Mouse (Mus musculus) adrenal gland, postnatal 14 days (tissue): ENCODE results near the gene Gm49388. TPM values are rescaled to one million over a fixed set of nuclear protein-coding genes. Genes with fewer than 3 reads are reported as not detected.

Experiments
- DNase-seq: peaks from one replicate; pipeline ENCODE4 v3.0.0; 2021; ENCODE audit warnings: mixed read lengths
- total RNA-seq: library from RNA; stranded (reverse); gene quantifications from 2 replicates; pipeline ENCODE4 v1.2.3, GENCODE M21; 2021

Gene Gm49388
- total RNA-seq, 1 experiment from 2014 or later, result 0.44 TPM

DNA sequence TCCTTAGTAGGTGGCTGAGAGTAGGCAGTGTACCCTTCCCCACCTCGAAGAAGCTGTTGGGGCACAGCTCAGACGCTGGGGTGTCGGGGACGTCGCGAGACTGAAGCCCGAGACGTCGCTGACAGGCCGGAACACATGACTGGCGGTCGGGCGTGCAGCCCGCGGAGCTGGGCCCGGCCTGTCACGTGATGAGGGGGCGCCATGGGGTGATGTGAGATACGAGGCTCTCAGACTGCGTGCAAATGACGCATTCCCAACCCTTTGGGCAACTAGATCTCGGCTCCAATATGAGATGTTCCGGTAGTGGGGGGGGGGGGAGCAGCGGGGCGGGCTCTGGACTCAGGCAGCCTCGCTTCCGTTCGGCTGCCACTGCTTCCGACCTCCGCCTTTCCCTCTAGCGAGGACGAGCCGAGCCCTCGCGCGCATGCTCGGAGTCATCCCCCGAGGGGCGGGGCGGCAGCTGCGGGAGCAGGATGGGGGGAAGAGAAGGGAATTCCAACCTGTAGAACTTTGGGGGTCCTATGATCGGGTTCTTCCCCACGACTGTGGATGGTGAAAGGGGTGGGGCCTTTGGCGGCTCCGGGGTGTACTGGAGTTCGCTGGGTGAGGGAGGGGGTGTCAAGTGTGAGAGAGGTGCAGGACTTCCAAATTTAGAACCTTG, 56.1 kb downstream of the Gm49388 start:
- DNase-seq, result peak; percentile 97

DNA sequence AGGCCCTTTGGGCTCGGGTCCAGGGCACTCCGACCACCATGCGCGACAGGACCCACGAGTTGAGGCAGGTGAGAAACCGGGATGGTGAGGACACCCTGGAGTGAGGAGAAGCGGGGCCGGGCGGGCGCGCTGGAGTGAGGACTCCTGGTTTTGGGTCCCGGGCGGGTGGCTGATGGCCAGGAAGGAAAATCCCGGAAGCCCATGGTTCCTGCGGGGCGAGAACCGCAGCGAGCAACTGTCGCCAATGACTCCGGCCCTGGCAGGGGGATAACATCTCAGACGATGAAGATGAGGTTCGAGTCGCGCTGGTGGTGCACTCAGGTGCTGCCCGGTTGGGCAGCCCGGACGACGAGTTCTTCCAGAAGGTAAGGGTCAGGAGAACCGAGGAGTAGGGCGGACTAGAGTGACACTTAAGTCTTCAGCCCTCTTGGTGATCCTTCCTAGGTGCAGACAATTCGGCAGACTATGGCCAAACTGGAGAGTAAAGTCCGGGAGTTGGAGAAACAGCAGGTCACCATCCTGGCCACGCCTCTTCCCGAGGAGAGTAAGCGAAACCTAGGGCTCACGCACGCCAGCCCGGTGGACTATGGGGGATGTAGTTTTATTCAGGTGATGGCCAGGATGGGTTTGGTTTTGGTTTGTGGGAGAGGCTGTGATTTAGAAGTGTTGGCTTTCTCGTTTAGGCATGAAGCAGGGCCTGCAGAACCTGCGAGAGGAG, 56.8 kb downstream of the Gm49388 start:
- peak; percentile 88 for DNase-seq

DNA sequence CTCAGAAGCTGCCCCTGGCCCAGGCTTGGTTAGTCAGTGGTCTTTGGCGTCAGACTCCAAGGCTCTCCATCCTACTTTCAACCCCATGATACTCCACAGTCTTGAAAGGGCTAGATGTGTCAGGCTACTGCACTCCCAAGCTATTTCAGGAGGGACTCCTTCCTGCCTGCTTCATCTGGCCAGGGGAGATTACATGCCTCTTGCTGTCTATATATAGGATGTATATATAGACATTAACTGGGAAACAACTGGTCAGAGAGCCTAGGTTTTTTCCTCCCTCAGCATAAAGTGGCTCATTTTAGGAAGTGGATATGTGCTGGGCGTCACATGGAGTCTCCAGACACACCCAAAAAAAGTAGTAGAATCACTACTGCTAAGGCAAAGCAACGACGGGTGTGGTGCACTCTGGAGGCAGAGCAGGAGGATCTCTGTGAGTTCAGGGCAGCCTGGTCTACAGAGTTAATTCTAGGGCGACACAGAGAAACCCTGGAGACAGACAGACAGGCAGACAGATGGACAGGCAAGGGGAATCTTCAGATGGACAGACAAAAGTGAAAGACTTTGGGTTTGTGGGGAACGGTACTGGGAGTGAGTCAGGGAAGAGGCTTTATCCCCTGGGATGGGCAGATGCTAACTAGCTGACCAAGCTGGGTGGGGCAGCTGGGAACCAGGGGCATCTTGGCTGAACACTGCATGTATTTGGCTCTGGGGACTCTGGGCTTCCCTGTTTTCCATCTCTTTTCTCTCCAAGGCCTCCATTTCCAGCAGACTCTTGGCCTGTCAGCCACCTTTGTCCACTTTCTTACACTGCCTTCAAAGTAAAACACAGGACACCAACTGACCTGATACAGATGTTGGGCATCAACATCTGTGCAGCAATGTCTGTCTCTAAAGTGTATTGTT, 64.8 kb downstream of the Gm49388 start:
- no peak for DNase-seq

DNA sequence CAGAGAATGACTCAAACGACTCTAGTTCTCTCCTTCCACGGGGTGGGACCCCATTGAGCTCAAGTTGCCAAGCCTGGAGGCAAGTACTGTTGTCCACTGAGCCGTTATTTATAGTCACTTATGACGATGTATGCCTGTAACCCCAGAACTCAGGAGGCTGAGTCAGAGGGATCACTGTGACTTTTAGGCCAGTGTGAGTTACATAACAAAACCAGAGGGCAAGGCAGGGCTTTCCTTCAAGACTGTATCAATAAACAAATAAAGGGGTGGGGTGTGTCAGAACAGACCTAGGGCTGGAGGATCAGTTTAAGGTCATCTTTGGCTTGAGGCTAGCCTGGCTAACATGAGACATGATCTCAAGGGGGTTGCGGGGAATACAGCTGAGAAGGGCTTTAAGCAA, 65.5 kb downstream of the Gm49388 start:
- no peak for DNase-seq

Other genes with a start within 250 kb of the Gm49388 start
- gene Tmem265, start 224.2 kb upstream of the Gm49388 start, total RNA-seq, result not detected in 2 replicates
- 36.6 and 44.4 TPM in 2 replicates for gene Phkg2, start 212.3 kb upstream of the Gm49388 start, total RNA-seq
- gene Ccdc189, start 197.0 kb upstream of the Gm49388 start, total RNA-seq, result 7.5 and 10.7 TPM in 2 replicates
- gene Rnf40, start 196.8 kb upstream of the Gm49388 start, total RNA-seq, result 56.0 and 62.8 TPM in 2 replicates
- 21.6 and 26.4 TPM in 2 replicates for gene Zfp629, start 169.8 kb upstream of the Gm49388 start, total RNA-seq
- 64.8 and 69.2 TPM in 2 replicates for gene Bcl7c, start 76.7 kb upstream of the Gm49388 start, total RNA-seq
- 4.7 and 5.1 TPM in 2 replicates for gene Ctf1, start 72.9 kb upstream of the Gm49388 start, total RNA-seq
- not detected in 2 replicates for gene Ctf2, start 53.4 kb upstream of the Gm49388 start, total RNA-seq
- gene Fbxl19, start 41.1 kb upstream of the Gm49388 start, total RNA-seq, result 12.8 and 14.5 TPM in 2 replicates
- gene Orai3, start 15.8 kb upstream of the Gm49388 start, total RNA-seq, result 28.1 and 28.3 TPM in 2 replicates
- gene Setd1a, start 8.9 kb upstream of the Gm49388 start, total RNA-seq, result 37.7 and 46.2 TPM in 2 replicates
- gene Hsd3b7, start 15.0 kb downstream of the Gm49388 start, total RNA-seq, result 38.0 and 69.3 TPM in 2 replicates
- 84.5 and 85.0 TPM in 2 replicates for gene Stx4a, start 38.7 kb downstream of the Gm49388 start, total RNA-seq
- 7.8 and 9.9 TPM in 2 replicates for gene Stx1b, start 38.9 kb downstream of the Gm49388 start, total RNA-seq
- 32.1 and 36.7 TPM in 2 replicates for gene Zfp646, start 90.6 kb downstream of the Gm49388 start, total RNA-seq
- 8.3 and 12.0 TPM in 2 replicates for gene Zfp668, start 91.2 kb downstream of the Gm49388 start, total RNA-seq
- 0.70 and 0.94 TPM in 2 replicates for gene Prss53, start 105.4 kb downstream of the Gm49388 start, total RNA-seq
- gene Gm21974, start 109.8 kb downstream of the Gm49388 start, total RNA-seq, result not detected in 2 replicates
- gene Vkorc1, start 110.0 kb downstream of the Gm49388 start, total RNA-seq, result 60.7 and 92.8 TPM in 2 replicates
- 130 and 135 TPM in 2 replicates for gene Bckdk, start 118.5 kb downstream of the Gm49388 start, total RNA-seq
- 24.0 and 25.5 TPM in 2 replicates for gene Kat8, start 126.9 kb downstream of the Gm49388 start, total RNA-seq
- gene Prss8, start 144.5 kb downstream of the Gm49388 start, total RNA-seq, result 0.22 and 0.30 TPM in 2 replicates
- gene Prss36, start 161.1 kb downstream of the Gm49388 start, total RNA-seq, result 12.5 and 13.1 TPM in 2 replicates
- gene Fus, start 181.8 kb downstream of the Gm49388 start, total RNA-seq, result 275 and 322 TPM in 2 replicates
- gene Pycard, start 208.3 kb downstream of the Gm49388 start, total RNA-seq, result 3.4 and 10.1 TPM in 2 replicates
- gene Trim72, start 218.3 kb downstream of the Gm49388 start, total RNA-seq, result not detected in 2 replicates